In the genomic region with DNA sequence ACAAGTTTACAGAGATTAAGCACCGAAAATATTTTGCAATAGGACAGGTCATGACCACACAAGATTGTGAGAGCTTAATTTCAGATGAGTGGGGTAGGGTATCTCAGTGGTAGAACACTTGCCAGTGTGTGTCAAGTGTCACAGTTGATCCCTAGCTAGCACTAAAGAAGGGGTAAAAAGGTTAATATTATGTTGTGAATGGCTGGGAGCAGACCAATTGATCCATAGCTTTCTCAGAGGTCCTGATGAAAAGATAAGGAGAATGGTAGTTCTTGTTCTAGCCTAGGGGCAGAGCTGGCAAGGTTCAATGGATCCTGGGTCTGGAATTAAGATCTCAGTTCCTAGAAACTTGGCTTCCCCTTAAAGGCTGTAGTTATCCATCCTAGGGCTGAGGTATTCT, we compare ENCODE assay signal across 16 mouse cellular contexts.
"Had no signal": no experiment of that assay in that cellular context is flagged by ENCODE, and none has a peak within 500 bp of the region (broad histone marks: within the 10 kb centered on the region; RNA-seq: fewer than 3 reads in every experiment).

No protein-coding gene starts in this region.

- DNase-seq: retina, postnatal 1 day; right cerebral cortex, adult 18-20 months; right cerebral cortex, postnatal 14 days; right cerebral cortex, postnatal 25 days; right cerebral cortex, postnatal 4 days; spleen, adult 18-20 months; thymus, adult 18-20 months; thymus, adult 2 months; thymus, postnatal 14 days; thymus, postnatal 25 days; thymus, postnatal 36 days; thymus, postnatal 4 days had no signal

- H3K4me3 ChIP-seq: neural tube, embryonic 13.5 days; neural tube, embryonic 15.5 days; stomach, embryonic 15.5 days had no signal

- H3K27ac ChIP-seq: neural tube, embryonic 13.5 days; neural tube, embryonic 15.5 days; stomach, embryonic 15.5 days; stomach, postnatal 0 days had no signal

- H3K4me1 ChIP-seq: neural tube, embryonic 13.5 days; neural tube, embryonic 15.5 days; stomach, embryonic 15.5 days had no signal

- H3K27me3 ChIP-seq: neural tube, embryonic 13.5 days; neural tube, embryonic 15.5 days; stomach, embryonic 15.5 days had no signal

- H3K36me3 ChIP-seq: neural tube, embryonic 13.5 days; neural tube, embryonic 15.5 days; stomach, embryonic 15.5 days had no signal
